Mouse (Mus musculus) activated CD4-positive, CD25-positive, alpha-beta regulatory T cell, adult 4 months (primary cell): ENCODE results near the gene Tmem63b. TPM values are rescaled to one million over a fixed set of nuclear protein-coding genes. Genes with fewer than 3 reads are reported as not detected.

Experiments used
- ATAC-seq: one replicate; pipeline ENCODE4 v1.8.0; 2017
- polyA plus RNA-seq, 2 experiments: library from polyadenylated mRNA; unstranded; fragments of 100-300 nt; shearing (Covaris generic); gene quantifications; one replicate each; pipeline ENCODE4 v1.2.1; 2017

Gene Tmem63b
- polyA plus RNA-seq, 2 experiments from 2014 or later = 2.7 to 3.6 TPM

DNA sequence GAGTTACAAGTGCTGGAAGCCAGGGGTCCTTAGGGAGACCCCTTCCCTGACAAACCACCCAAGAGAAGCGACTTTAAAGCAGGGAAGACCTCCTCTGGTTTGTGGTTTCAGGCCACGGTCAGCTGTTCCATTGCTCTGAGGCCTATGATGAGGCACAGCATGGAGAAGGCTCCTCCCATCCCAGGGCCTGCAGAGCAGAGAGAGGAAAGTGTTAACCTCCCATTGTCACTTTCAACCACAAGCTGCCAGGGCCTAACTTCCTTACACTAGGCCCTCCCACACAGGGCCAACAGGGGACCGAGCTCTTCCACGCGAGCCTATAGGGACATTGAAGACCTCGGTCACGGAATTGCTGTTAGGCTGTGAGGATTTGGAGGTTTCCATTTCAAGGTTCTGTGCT lies 16.5 kb upstream of the Tmem63b start:
- no peak for ATAC-seq

DNA sequence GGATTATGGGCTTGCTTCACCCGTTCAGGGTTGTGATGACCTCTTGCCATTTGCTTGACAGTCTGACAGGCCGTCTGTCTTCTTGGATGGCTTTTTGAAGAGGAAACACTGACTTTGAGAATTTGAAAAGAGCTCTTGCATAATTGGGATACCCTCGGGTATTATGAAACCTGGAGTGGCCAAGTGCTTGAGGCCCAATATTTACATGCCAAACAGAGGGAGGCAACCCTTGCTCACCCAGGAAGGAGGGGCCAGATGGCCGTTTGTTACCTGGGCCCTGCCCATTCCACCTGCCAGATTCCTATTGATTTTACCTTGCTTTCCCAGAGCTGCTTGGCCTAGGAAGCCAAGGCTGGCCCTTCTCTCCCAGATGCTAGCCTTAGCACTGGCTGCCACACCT lies 15.5 kb upstream of the Tmem63b start:
- ATAC-seq = no peak

GRCm38 (mm10) chr17:45701236-45701591 lies 14.5 kb upstream of the Tmem63b start:
- no peak for ATAC-seq

DNA sequence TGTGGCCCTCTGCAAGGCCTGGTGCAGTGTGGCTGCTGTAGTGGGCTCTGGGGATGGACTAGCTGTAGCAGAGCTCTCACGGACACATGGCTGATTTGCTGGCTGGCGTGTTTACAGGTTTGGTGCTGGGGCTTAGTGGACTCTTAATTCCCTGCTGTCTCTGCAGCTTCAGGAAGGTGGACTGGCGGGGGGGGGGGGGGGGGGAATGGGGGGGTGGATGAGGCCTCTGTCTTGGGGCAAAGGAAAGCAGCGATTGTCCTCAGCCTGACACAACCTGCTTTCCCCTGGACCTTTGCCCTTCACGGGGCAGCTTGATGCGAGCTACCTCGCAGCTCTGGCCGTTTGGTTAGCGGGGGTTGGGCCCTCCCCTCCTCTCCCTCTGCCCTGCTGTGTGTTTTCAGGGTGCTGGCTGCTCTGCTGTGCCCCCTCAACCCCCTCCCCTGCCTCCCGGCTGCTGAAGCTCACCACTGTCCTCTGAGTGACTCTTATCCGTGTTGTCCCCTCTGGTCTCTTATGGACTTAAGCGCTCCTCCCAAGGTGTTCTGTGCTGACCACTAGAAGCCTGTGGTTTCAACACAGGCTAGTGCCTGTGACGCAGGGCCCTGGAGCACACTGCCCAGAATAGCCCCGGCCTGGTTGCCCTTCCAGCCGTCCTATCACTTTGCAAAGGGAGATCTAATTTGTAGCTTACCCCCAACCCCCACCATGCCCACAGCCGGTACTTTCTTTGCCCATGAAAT lies 14.0 kb upstream of the Tmem63b start:
- ATAC-seq = no peak

DNA sequence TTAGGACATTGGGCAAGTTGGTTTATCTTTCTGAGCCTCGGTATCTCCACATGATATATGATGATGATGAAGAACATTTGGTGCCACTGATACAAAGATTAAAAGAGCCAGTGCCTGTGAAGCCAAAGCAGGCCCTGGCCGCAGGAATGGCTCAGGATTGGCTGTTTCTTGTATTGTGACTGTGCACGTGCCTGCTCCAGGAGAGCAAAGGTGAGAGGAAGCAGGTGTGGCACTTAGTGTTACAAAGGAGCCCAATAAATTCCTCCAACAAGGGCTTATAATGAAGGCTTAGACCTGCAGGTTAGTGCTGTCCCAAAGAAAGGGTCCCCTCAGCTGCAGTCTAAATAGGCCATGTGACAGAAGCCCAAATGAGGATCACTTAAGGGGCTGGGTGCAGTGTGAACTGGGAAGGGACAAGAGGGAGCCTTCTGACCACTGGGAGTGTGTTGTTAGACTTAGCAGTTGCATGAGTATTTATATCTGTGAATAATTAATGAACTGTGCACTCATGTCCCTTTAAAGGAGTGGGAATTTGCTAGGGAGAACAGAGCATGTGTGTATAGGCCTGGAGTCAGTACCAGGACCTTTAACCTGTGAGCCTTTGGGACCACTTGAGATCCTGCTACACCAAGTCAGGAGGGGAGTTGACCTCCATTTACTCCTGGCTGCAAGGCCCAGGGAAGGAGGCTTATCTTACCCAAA lies 12.5 kb upstream of the Tmem63b start:
- ATAC-seq = no peak

DNA sequence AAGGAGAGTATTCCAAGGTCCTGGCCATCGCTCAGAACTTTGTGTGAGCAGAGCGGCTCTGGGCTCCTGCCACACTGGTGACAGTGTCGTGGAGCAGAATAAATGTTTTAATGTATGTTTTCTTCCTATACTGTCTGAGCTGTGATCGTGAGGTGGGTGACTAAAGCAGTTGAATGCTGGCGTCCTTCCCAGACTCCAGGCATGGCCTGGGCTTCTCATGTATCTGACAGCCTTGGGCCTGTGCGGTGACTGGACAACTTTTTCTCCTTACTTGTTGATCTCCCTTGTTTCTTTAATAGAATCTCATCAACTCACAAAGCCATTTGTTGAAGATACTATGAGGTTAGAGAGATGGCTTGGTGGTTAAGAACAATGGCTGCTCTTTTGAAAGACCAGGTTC lies 11.7 kb upstream of the Tmem63b start:
- ATAC-seq = no peak

- no peak for ATAC-seq
Observed at GRCm38 (mm10) chr17:45696981-45697380, 10.3 kb upstream of the Tmem63b start.

- no peak for ATAC-seq
Observed at GRCm38 (mm10) chr17:45695227-45696120, 8.8 kb upstream of the Tmem63b start.

DNA sequence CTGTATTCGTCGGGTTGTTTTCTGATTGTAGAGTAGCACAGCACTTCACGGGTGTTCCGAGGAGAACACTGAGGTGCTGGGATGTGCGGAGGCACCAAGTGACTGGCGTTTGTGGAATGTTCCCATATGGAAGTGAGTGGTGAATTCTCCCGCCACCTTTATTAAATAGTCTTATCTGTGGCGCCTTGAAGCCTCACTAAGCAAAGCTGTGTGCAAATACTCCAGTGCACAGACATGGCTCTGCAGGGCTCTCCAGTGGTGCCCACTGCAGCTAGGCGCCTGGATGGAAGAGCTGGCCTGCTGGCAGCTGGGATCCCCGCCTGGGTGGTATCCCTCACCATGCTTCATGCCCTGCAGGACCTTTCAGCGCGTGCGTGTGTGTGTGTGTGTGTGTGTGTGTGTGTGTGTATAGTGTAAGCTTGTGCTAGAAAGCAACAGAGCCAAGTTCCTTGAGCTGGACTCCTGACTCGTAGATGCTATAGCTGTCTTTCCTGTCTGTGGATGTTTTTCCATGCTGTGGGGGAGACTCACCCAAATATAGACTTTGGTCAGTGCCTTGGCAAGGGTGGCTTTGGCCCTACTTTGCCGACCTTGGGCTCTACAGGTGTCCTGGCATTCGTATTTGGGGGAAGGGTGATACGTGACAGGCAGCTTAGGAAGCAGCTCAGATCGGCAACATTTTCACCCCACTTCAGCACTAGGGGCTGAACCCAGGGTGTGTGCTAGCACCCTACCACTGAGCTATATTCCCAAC lies 7.3 kb upstream of the Tmem63b start:
- ATAC-seq = no peak

DNA sequence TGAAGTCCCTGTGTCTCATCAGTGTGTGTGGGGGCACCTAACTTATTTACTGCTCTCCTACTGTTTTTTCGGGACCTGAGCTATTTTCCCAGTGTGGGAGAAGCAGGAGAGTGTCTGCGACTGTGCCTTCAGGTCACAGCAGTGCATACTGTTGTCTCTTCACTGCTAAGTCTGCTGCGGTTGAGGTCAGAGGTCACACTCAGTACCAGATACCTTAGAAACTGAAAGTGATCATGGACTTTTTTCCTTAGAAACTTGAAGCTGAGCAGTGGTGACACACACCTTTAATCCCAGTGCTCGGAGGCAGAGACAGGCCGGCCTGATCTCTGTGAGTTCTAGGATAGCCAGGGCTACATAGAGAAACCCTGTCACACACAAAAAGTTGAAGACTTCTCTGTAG lies 5.5 kb upstream of the Tmem63b start:
- ATAC-seq = no peak

- no peak for ATAC-seq
Observed at GRCm38 (mm10) chr17:45690044-45690443, 3.3 kb upstream of the Tmem63b start.

DNA sequence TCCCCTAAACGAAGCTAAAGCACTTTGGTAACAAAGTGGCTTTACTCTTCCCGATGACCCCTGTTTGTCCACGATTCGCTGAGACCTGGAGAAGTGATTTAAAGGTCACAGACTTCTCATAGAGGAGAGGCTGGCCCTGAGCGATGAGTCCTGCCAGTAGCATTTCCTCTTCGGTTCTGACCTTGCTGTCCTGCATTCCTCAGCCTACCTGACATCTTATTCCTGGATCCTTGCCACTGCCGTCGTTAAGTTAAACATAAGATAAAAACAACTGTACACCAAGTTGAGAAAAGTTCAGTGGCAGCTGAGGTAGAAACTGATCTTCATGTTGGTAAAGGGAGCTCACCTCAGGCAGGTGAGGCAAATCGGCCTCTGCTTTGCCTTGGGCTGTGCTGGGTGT lies 2.4 kb upstream of the Tmem63b start:
- ATAC-seq = no peak

GRCm38 (mm10) chr17:45686093-45686619 lies 549 bp downstream of the Tmem63b start, which contains the start of gene Mrpl14:
TSS of gene Mrpl14 (plus strand) at chr17:45686322.
- peak; percentile 66 for ATAC-seq

GRCm38 (mm10) chr17:45685171-45686092 lies 1.3 kb downstream of the Tmem63b start:
- ATAC-seq = peak; percentile 50

- no peak for ATAC-seq
Observed at GRCm38 (mm10) chr17:45684667-45685131, 2.0 kb downstream of the Tmem63b start.

DNA sequence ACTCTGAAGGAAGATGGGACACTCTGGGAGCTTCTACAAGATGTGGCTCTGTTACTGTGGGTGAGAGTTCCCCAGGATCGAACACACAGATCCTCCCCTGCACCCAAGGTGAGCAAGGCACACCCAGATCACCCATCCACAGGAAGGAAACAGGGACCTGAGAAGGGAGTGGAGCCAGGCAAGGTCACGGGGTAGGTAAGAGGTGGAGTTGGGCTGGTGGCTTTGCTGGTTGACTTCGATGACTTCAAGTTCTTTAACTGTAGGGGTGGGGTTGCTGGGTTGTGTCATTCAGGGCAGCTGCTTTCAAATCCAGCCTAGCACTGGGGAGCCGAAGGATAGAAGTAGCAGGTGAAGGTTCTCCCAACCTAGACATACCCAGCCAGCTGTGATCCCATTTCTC lies 3.9 kb downstream of the Tmem63b start:
- ATAC-seq = no peak

GRCm38 (mm10) chr17:45681588-45681987 lies 5.1 kb downstream of the Tmem63b start:
- no peak for ATAC-seq

- ATAC-seq = no peak
Observed at GRCm38 (mm10) chr17:45680391-45680980, 6.2 kb downstream of the Tmem63b start.

DNA sequence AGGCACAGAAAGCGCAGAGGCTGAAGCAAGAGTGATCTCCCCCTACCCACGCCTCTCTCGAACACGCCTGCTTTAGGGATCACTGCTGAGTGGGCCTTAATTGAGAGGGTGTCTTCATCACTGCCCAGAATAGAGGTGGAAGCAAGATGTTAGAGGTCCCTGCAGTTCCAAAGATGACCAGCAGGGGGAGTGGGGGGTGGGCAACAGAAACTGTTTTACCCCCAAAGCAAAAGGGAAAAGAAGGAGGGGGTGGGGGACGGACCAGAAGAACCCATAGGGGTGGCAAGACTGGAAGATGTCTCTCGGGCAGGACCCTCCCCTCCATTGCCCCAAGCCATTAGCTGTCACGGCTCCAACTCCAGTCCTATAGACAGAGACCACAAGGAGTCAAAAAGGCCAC lies 8.6 kb downstream of the Tmem63b start:
- ATAC-seq = no peak

- ATAC-seq = no peak
Observed at GRCm38 (mm10) chr17:45672598-45672997, 14.1 kb downstream of the Tmem63b start.

GRCm38 (mm10) chr17:45671821-45672220 lies 14.9 kb downstream of the Tmem63b start:
- no peak for ATAC-seq
